Mouse (Mus musculus) CD4-positive, CD25-positive, alpha-beta regulatory T cell, adult 4 months (primary cell): ENCODE measurements around the gene Casc3. TPM values are rescaled to one million over a fixed set of nuclear protein-coding genes. Genes with fewer than 3 reads are reported as not detected.

Source experiments
- ATAC-seq: one replicate; pipeline ENCODE4 v1.8.0; 2017
- polyA plus RNA-seq, 2 experiments: library from polyadenylated mRNA; unstranded; fragments of 100-300 nt; shearing (Covaris generic); gene quantifications; one replicate each; pipeline ENCODE4 v1.2.1; 2017

Gene Casc3
- polyA plus RNA-seq, 2 experiments from 2014 or later = 13.6 to 14.5 TPM

DNA sequence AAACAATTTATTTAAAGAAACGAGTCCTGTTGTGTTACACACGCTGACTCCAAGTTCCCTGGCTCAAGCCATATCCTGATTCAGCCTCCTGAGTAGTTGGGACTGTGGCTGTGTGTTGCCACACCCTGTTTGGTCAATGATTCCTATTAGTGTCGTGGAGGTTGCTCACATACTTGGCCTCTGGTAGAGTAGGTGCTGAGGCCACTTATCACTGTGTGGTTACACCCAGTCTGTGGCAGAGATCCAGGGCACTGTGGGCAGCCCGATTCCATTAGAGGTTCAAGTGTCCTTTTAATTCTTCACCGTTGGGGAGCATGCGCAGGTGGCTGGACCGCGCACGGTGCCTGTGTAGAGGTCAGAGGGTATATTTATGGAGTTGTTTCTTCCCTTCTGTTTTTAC lies 69.2 kb downstream of the Casc3 start:
- ATAC-seq = no peak

DNA sequence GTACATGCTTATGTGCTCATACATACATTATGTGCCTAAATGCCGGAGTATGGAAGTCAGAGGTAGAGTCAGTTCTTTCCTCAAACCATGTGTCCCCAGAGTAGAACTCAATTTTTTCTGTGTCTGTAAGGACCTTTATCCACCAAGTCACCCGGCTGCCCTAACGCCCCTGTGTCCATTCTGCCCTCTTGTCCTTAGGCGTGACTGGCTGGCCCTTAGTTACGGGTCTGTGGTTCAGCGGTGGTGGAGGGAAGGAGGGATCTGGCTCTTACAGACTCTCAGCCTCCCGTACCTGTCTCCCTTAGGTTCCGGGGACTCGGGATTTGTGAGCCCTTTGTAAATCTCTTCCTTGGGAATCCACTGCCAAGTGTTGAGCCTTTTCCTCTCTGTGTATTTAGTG lies 72.3 kb downstream of the Casc3 start:
- no peak for ATAC-seq

Other genes with a start within 250 kb of the Casc3 start
- gene Ormdl3, start 217.5 kb upstream of the Casc3 start, polyA plus RNA-seq = 10 to 100 TPM; 25.9 to 53.6 TPM
- not detected for gene Lrrc3c, start 206.6 kb upstream of the Casc3 start, polyA plus RNA-seq
- 1 to 10 TPM; 1.0 to 9.6 TPM for gene Gm12355, start 179.2 kb upstream of the Casc3 start, polyA plus RNA-seq
- gene Gsdma3, start 178.5 kb upstream of the Casc3 start, polyA plus RNA-seq = under 1 TPM in 1 of 2 experiments, not detected in 1; 0.20 TPM
- gene Gsdma2, start 158.1 kb upstream of the Casc3 start, polyA plus RNA-seq = not detected
- gene Gsdma, start 140.6 kb upstream of the Casc3 start, polyA plus RNA-seq = under 1 TPM in 1 of 2 experiments, not detected in 1; 0.12 TPM
- gene Psmd3, start 122.4 kb upstream of the Casc3 start, polyA plus RNA-seq = 10 to 100 TPM; 13.8 to 17.5 TPM
- gene Csf3, start 103.6 kb upstream of the Casc3 start, polyA plus RNA-seq = not detected
- 10 to 100 TPM; 27.0 to 37.5 TPM for gene Med24, start 75.5 kb upstream of the Casc3 start, polyA plus RNA-seq
- gene Thra, start 64.3 kb upstream of the Casc3 start, polyA plus RNA-seq = 1 to 10 TPM; 4.8 to 5.7 TPM
- 10 to 100 TPM in 1 of 2 experiments, 1 to 10 TPM in 1; 4.9 to 12.3 TPM for gene Nr1d1, start 29.6 kb upstream of the Casc3 start, polyA plus RNA-seq
- gene Msl1, start 9.4 kb upstream of the Casc3 start, polyA plus RNA-seq = 10 to 100 TPM; 22.3 to 24.8 TPM
- gene Rapgefl1, start 31.9 kb downstream of the Casc3 start, polyA plus RNA-seq = under 1 TPM in 1 of 2 experiments, not detected in 1; 0.48 TPM
- gene Wipf2, start 58.7 kb downstream of the Casc3 start, polyA plus RNA-seq = 10 to 100 TPM; 13.5 to 13.9 TPM
- gene Cdc6, start 102.9 kb downstream of the Casc3 start, polyA plus RNA-seq = 1 to 10 TPM; 4.1 to 8.5 TPM
- 1 to 10 TPM; 8.6 to 8.9 TPM for gene Rara, start 122.9 kb downstream of the Casc3 start, polyA plus RNA-seq
- not detected for gene Gjd3, start 178.1 kb downstream of the Casc3 start, polyA plus RNA-seq
- gene Top2a, start 219.3 kb downstream of the Casc3 start, polyA plus RNA-seq = 10 to 100 TPM; 39.6 to 58.8 TPM
- 10 to 100 TPM; 12.6 to 20.7 TPM for gene Igfbp4, start 236.3 kb downstream of the Casc3 start, polyA plus RNA-seq